Mouse (Mus musculus): ENCODE results near the gene Cachd1. TPM values are rescaled to one million over a fixed set of nuclear protein-coding genes. Genes with fewer than 3 reads are reported as not detected.

Cachd1 gene
- total RNA-seq, 2 experiments from 2014 or later, result 12.0 to 66.2 TPM

DNA sequence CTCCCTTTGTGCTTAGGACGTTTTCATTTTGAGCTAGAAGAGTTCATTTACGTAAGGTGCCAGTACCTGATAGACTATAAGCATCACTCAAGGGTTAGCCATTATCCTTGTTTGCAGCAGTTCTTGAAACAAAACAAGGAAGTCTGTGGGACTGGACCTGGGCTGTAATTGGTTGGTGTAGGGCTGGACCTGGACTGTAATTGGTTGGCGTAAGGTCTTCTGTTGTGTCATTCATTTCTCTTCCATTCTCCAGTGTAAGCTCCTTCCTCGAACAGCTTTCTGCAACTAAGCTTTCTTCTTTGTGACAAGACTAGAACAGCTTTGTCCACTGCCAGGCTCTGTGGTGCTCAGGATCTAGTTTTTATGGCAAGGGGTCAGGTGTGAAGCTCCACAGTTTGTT lies 78.9 kb downstream of the Cachd1 start:
- ATAC-seq (replicated peaks; ENCODE audit: low FRiP score, poor library complexity, severe bottlenecking), result no peak

DNA sequence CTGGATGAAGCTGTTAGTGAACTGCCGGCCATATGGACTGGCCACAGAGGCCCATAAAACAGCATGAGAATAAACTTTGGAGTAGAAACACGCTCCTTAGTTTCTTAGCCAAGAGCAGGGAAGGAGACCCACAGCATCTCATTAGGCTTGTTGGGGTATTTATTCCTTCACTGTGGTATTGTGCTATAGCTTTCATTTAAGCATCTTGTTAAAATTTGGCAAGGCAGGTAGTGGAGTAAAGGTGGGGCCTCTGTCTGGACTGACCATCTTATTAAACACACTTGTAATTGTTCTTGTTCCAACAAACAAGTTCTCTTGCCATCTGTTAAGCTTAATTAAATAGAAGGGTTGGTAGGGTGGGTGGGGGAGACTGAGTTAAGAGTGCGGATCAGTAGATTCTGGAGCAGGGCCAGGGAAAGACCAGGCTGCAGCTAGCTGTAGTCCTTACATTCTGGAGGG lies 81.0 kb downstream of the Cachd1 start:
- ATAC-seq (replicated peaks; ENCODE audit: low FRiP score, poor library complexity, severe bottlenecking), result no peak

GRCm38 (mm10) chr4:100863861-100864428 lies 87.5 kb downstream of the Cachd1 start:
- ATAC-seq (replicated peaks; ENCODE audit: low FRiP score, poor library complexity, severe bottlenecking), result no peak

DNA sequence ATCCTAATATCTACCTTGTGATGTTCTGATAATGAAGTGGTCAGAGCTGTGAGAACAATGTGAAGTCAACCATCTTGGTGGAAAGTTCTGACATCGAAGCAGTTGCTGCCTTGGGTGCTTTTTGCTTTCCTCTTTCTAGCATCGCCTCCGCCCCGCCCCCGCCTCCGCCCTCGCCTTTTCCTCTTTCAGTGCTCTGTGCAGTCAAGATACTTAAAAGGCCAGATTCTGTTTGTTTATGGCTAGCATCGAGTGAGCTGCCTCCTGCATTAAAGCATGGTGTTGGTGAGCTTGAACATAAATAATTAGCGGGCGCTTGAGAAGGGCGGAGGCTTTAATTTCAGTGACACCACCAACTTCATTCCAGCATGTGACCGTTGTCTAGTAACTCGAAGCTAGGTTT lies 88.9 kb downstream of the Cachd1 start:
- no peak for ATAC-seq (replicated peaks; ENCODE audit: low FRiP score, poor library complexity, severe bottlenecking)

DNA sequence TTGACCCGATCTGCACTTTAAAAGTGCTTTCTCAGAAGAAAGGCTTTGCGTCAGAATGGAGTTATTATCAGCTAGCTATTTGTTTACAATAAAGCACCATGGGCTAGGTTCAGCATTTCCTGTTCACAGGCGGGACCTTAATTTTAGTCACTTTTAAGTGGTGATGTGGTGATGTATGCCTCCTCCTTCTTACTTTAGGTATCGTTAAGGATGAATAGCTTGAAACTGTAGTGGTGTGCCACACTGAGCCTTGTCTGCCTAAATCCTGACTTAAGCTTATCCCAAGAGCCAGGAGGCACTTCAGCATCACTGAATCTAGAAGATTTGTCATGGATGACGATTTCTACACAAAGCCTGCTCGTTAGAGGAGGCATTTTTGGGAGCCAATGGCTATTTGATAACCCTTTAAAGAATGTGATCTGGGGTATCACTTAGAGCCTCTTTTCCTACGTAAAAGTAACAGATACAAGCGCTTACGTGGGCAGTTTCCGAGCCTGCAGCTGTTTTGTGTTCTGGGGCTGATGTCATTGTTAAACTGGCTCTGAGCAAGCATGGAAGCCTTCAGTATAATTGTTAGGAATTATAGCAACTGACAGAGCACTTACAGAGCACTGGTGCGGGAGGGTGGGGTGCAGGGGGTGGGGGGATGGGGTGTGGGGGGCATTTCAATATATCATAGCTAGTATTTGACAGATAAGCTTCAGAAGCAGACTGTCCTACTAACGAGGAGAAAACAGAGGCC lies 89.7 kb downstream of the Cachd1 start:
- no peak for ATAC-seq (replicated peaks; ENCODE audit: low FRiP score, poor library complexity, severe bottlenecking)

GRCm38 (mm10) chr4:100877351-100877750 lies 100.9 kb downstream of the Cachd1 start:
- no peak for ATAC-seq (replicated peaks; ENCODE audit: low FRiP score, poor library complexity, severe bottlenecking)

DNA sequence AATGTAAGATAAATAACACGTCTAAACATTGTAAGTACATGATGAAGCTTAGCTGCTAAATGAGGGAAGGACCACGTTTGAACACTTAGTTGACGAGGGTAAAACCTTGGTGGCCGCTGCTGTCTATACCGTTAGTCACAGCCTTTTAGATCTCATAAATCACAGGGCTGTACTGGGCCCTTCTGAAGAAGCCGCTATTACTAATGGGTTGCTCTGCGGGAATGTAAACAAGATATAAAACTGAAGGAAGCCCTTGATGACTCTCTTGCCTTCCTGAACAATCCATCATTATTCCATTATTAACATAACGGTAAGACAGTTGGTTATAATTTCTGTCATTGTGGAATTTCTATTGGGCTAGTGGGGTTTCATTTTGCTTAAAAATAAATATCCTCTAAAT lies 102.9 kb downstream of the Cachd1 start:
- ATAC-seq (replicated peaks; ENCODE audit: low FRiP score, poor library complexity, severe bottlenecking), result no peak

- ATAC-seq (replicated peaks; ENCODE audit: low FRiP score, poor library complexity, severe bottlenecking), result no peak
These were observed 103.6 kb downstream of the Cachd1 start for GRCm38 (mm10) chr4:100880075-100880474.

- no peak for ATAC-seq (replicated peaks; ENCODE audit: low FRiP score, poor library complexity, severe bottlenecking)
These were observed 109.6 kb downstream of the Cachd1 start for GRCm38 (mm10) chr4:100885793-100886742.

- no peak for ATAC-seq (replicated peaks; ENCODE audit: low FRiP score, poor library complexity, severe bottlenecking)
These were observed 110.4 kb downstream of the Cachd1 start for GRCm38 (mm10) chr4:100886743-100887416.

DNA sequence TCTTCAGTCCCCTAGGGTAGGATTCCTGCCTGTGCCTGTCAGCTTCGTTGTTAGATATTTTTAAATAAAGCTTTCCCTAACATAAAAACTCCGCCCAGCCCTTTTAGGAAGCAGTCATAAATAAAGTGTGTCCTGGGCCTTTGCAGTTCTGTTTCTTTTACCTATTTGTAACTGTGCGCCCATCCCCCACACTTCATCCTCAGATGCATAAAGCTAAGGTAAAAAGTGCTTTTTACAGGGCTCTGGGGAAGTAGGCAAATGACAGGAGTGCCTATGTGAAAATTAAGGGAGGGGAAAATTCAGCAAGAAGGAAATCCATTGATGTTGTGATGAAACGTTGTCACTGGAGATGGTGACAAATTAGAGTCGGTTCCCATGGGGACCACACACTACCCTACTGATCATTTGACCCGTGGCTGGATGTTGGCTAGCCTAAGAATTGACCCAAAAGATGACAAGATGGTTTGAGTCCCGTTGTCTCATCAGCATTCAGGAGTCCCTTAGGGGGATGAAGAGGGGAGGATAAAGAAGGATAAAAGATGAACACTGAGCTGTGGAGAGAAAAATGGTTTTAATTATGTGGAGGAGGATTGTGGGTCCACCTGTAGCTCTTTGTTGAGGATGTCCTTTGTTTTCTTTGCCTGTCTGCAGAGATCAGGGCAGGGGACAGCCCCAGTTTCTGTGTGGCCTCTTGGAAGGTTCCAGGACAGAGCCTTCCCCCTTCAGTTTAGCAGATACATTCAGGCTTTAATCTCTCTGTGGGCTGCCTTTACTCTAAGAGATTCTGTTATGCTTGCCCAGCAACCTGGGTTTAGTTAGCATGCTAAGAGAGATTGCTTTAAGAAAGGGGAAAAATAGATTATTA lies 113.9 kb downstream of the Cachd1 start:
- no peak for ATAC-seq (replicated peaks; ENCODE audit: low FRiP score, poor library complexity, severe bottlenecking)

GRCm38 (mm10) chr4:100893739-100894138 lies 117.3 kb downstream of the Cachd1 start:
- ATAC-seq (replicated peaks; ENCODE audit: low FRiP score, poor library complexity, severe bottlenecking), result no peak

DNA sequence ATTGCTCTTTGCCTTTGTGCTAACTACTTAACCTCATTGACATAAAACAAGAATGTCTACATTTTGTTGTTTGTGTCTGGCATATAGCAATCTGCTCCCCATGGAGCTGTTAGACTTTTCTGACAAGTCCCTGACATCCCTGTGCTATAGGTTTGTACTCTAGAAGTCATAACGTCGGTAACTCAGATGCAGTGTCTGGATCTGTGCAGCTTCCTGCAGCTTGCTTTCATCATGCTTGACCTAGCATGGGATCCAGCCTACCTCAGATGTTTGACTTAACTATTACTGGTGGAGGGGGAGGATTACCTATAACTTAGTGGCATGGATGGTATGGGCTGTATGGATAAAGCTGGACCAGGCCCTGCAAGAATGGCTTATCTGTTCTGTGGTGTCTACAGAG lies 117.7 kb downstream of the Cachd1 start:
- no peak for ATAC-seq (replicated peaks; ENCODE audit: low FRiP score, poor library complexity, severe bottlenecking)

- ATAC-seq (replicated peaks; ENCODE audit: low FRiP score, poor library complexity, severe bottlenecking), result no peak
These were observed 120.0 kb downstream of the Cachd1 start for GRCm38 (mm10) chr4:100896260-100897010.

DNA sequence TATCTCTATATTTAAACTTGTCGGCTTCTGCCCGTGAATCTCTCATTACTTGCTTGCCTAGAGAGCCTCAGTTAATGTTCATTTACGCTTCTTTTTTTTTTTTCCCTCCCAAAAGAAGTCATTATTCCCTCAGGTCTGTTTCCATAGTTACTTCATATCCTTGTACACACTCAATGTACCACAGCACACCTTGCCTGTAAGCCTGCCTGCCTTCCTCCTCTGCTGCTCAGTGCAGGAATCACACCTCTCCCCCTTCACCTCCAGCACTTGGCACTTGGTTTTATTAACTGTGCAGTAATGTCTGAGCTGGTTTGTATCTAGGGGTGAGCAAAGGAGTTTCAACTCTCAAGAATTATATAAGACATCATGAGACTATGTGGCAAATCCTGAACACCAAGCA lies 121.5 kb downstream of the Cachd1 start:
- no peak for ATAC-seq (replicated peaks; ENCODE audit: low FRiP score, poor library complexity, severe bottlenecking)

GRCm38 (mm10) chr4:100909694-100910340 lies 133.3 kb downstream of the Cachd1 start:
- no peak for ATAC-seq (replicated peaks; ENCODE audit: low FRiP score, poor library complexity, severe bottlenecking)

- ATAC-seq (replicated peaks; ENCODE audit: low FRiP score, poor library complexity, severe bottlenecking), result no peak
These were observed 134.3 kb downstream of the Cachd1 start for GRCm38 (mm10) chr4:100910605-100911330.

Measured in erythroid progenitor cell, adult 5-6 weeks (primary cell).